Mouse (Mus musculus): ENCODE results near the gene Atg4d. TPM values are rescaled to one million over a fixed set of nuclear protein-coding genes. Genes with fewer than 3 reads are reported as not detected.
"Not testable (repeated sequence)": the region's sequence is repeated elsewhere in the genome, so short reads cannot be mapped to it uniquely, and the experiment has no call there.

Atg4d gene
- 52.6 and 52.8 TPM in 2 replicates for polyA plus RNA-seq (2015; fragmentation: Nextera tagmentation; extraction: Ambion mirVana)

GRCm38 (mm10) chr9:21265000-21265561, at the start of gene Atg4d:
Atg4d (plus strand) TSS chr9:21265293.
- under 1% methylated on average over 43 of the region's 49 CpGs for WGBS
- Histone ChIP-seq H3K9me3 (ENCODE audit: control insufficient read depth, low read length) (no peaks in the 10 kb centered on the region), H3K9ac (ENCODE audit: low read depth, low read length) (peak within 1 kb of the TSS; percentile 88), H3K4me2 (ENCODE audit: low read length) (peak within 1 kb of the TSS; percentile 92), H3K27ac (ENCODE audit: low read depth, low read length) (peak within 1 kb of the TSS; percentile 84), H3K4me1 (ENCODE audit: control insufficient read depth, insufficient read depth, low read depth, low read length) (peaks cover 20% of the 10 kb centered on the region), H3K36me3 (ENCODE audit: control insufficient read depth, insufficient read depth, low read length) (peaks cover 11% of the 10 kb centered on the region; the same call in 1 of the 2 replicates), H3K27me3 (replicated peaks; ENCODE audit: control insufficient read depth, insufficient read depth, low read length) (no peaks in the 10 kb centered on the region), H3K4me3 (ENCODE audit: low read length) (peak within 1 kb of the TSS; percentile 80)
- peak; percentile 98 for ATAC-seq

GRCm38 (mm10) chr9:21216050-21216841, 48.8 kb upstream of the Atg4d start:
- H3K9ac ChIP-seq (ENCODE audit: low read depth, low read length), result no peak overlapping the region
- H3K4me1 ChIP-seq (ENCODE audit: control insufficient read depth, insufficient read depth, low read depth, low read length), result peaks cover 3% of the 10 kb centered on the region
- no peaks in the 10 kb centered on the region for H3K9me3 ChIP-seq (ENCODE audit: control insufficient read depth, low read length)
- peak; percentile 26; the same call in 1 of the 2 replicates for ATAC-seq
- no peak overlapping the region for H3K4me3 ChIP-seq (ENCODE audit: low read length)
- H3K4me2 ChIP-seq (ENCODE audit: low read length), result no peak overlapping the region
- WGBS, result 63% methylated on average over 25 of the region's 25 CpGs
- H3K27me3 ChIP-seq (replicated peaks; ENCODE audit: control insufficient read depth, insufficient read depth, low read length), result no peaks in the 10 kb centered on the region
- H3K36me3 ChIP-seq (ENCODE audit: control insufficient read depth, insufficient read depth, low read length), result peaks cover 7% of the 10 kb centered on the region; the same call in 1 of the 2 replicates
- H3K27ac ChIP-seq (ENCODE audit: low read depth, low read length), result no peak overlapping the region

GRCm38 (mm10) chr9:21219820-21220219, 45.3 kb upstream of the Atg4d start:
- peaks cover 3% of the 10 kb centered on the region for H3K4me1 ChIP-seq (ENCODE audit: control insufficient read depth, insufficient read depth, low read depth, low read length)
- 61% methylated on average over 3 of the region's 3 CpGs for WGBS

GRCm38 (mm10) chr9:21220490-21221382, 44.4 kb upstream of the Atg4d start:
- WGBS, result 14% methylated on average over 21 of the region's 21 CpGs

More at GRCm38 (mm10) chr9:21219820-21220219, 45.3 kb upstream of the Atg4d start:
- Histone ChIP-seq H3K27me3 (replicated peaks; ENCODE audit: control insufficient read depth, insufficient read depth, low read length) (no peaks in the 10 kb centered on the region), H3K9me3 (ENCODE audit: control insufficient read depth, low read length) (no peaks in the 10 kb centered on the region), H3K36me3 (ENCODE audit: control insufficient read depth, insufficient read depth, low read length) (no peaks in the 10 kb centered on the region), H3K27ac (ENCODE audit: low read depth, low read length) (no peak overlapping the region), H3K9ac (ENCODE audit: low read depth, low read length) (no peak overlapping the region), H3K4me3 (ENCODE audit: low read length) (no peak overlapping the region), H3K4me2 (ENCODE audit: low read length) (no peak overlapping the region)
- ATAC-seq, result no peak

GRCm38 (mm10) chr9:21221383-21221929, 43.6 kb upstream of the Atg4d start:
- Histone ChIP-seq H3K36me3 (ENCODE audit: control insufficient read depth, insufficient read depth, low read length) (no peaks in the 10 kb centered on the region), H3K4me2 (ENCODE audit: low read length) (no peak overlapping the region; the same call in 1 of the 2 replicates), H3K9me3 (ENCODE audit: control insufficient read depth, low read length) (no peaks in the 10 kb centered on the region), H3K27me3 (replicated peaks; ENCODE audit: control insufficient read depth, insufficient read depth, low read length) (no peaks in the 10 kb centered on the region), H3K27ac (ENCODE audit: low read depth, low read length) (no peak overlapping the region), H3K4me3 (ENCODE audit: low read length) (no peak overlapping the region), H3K4me1 (ENCODE audit: control insufficient read depth, insufficient read depth, low read depth, low read length) (peaks cover 3% of the 10 kb centered on the region), H3K9ac (ENCODE audit: low read depth, low read length) (no peak overlapping the region)
- peak; percentile 1; the same call in 1 of the 2 replicates for ATAC-seq
- WGBS, result 19% methylated on average over 7 of the region's 7 CpGs

More at GRCm38 (mm10) chr9:21220490-21221382, 44.4 kb upstream of the Atg4d start:
- H3K27ac ChIP-seq (ENCODE audit: low read depth, low read length), result no peak overlapping the region
- H3K9ac ChIP-seq (ENCODE audit: low read depth, low read length), result peak overlapping the region; percentile 3
- H3K36me3 ChIP-seq (ENCODE audit: control insufficient read depth, insufficient read depth, low read length), result no peaks in the 10 kb centered on the region
- H3K4me1 ChIP-seq (ENCODE audit: control insufficient read depth, insufficient read depth, low read depth, low read length), result peaks cover 3% of the 10 kb centered on the region
- H3K4me2 ChIP-seq (ENCODE audit: low read length), result peak overlapping the region; percentile 60
- peak overlapping the region; percentile 30 for H3K4me3 ChIP-seq (ENCODE audit: low read length)
- no peaks in the 10 kb centered on the region for H3K27me3 ChIP-seq (replicated peaks; ENCODE audit: control insufficient read depth, insufficient read depth, low read length)
- H3K9me3 ChIP-seq (ENCODE audit: control insufficient read depth, low read length), result no peaks in the 10 kb centered on the region
- peak; percentile 89 for ATAC-seq

- not testable (repeated sequence) for H3K4me2 ChIP-seq (ENCODE audit: low read length); H3K27me3 ChIP-seq (replicated peaks; ENCODE audit: control insufficient read depth, insufficient read depth, low read length); H3K9ac ChIP-seq (ENCODE audit: low read depth, low read length); H3K9me3 ChIP-seq (ENCODE audit: control insufficient read depth, low read length); H3K4me1 ChIP-seq (ENCODE audit: control insufficient read depth, insufficient read depth, low read depth, low read length); ATAC-seq; H3K36me3 ChIP-seq (ENCODE audit: control insufficient read depth, insufficient read depth, low read length); H3K4me3 ChIP-seq (ENCODE audit: low read length); H3K27ac ChIP-seq (ENCODE audit: low read depth, low read length)
- 100% methylated on average over 1 of the region's 2 CpGs for WGBS
Observed at GRCm38 (mm10) chr9:21223490-21223889, 41.6 kb upstream of the Atg4d start.

- H3K4me1 ChIP-seq (ENCODE audit: control insufficient read depth, insufficient read depth, low read depth, low read length), result peaks cover 3% of the 10 kb centered on the region
- H3K27me3 ChIP-seq (replicated peaks; ENCODE audit: control insufficient read depth, insufficient read depth, low read length), result no peaks in the 10 kb centered on the region
- H3K27ac ChIP-seq (ENCODE audit: low read depth, low read length), result no peak overlapping the region
- no peak overlapping the region for H3K4me3 ChIP-seq (ENCODE audit: low read length)
- H3K36me3 ChIP-seq (ENCODE audit: control insufficient read depth, insufficient read depth, low read length), result no peaks in the 10 kb centered on the region
- no peak overlapping the region for H3K9ac ChIP-seq (ENCODE audit: low read depth, low read length)
- no peak for ATAC-seq
- H3K9me3 ChIP-seq (ENCODE audit: control insufficient read depth, low read length), result no peaks in the 10 kb centered on the region
- 88% methylated on average over 6 of the region's 6 CpGs for WGBS
- no peak overlapping the region for H3K4me2 ChIP-seq (ENCODE audit: low read length)
Observed at GRCm38 (mm10) chr9:21223906-21224305, 41.2 kb upstream of the Atg4d start.

- peaks cover 3% of the 10 kb centered on the region for H3K4me1 ChIP-seq (ENCODE audit: control insufficient read depth, insufficient read depth, low read depth, low read length)
- H3K9ac ChIP-seq (ENCODE audit: low read depth, low read length), result 0 out of 2 replicates have a peak overlapping the region, but pooled peaks have one; percentile 17
- H3K4me3 ChIP-seq (ENCODE audit: low read length), result peak overlapping the region; percentile 28
- H3K36me3 ChIP-seq (ENCODE audit: control insufficient read depth, insufficient read depth, low read length), result peaks cover 4% of the 10 kb centered on the region; the same call in 1 of the 2 replicates
- no peak overlapping the region for H3K27ac ChIP-seq (ENCODE audit: low read depth, low read length)
- H3K4me2 ChIP-seq (ENCODE audit: low read length), result peak overlapping the region; percentile 52
- no peaks in the 10 kb centered on the region for H3K27me3 ChIP-seq (replicated peaks; ENCODE audit: control insufficient read depth, insufficient read depth, low read length)
- 22% methylated on average over 26 of the region's 26 CpGs for WGBS
- ATAC-seq, result 0 out of 2 replicates have a peak, but pooled peaks have one; percentile 11
- no peaks in the 10 kb centered on the region for H3K9me3 ChIP-seq (ENCODE audit: control insufficient read depth, low read length)
Observed at GRCm38 (mm10) chr9:21224576-21225414, 40.3 kb upstream of the Atg4d start.

Data from hindbrain, embryonic 16.5 days (tissue).